In the genomic region with DNA sequence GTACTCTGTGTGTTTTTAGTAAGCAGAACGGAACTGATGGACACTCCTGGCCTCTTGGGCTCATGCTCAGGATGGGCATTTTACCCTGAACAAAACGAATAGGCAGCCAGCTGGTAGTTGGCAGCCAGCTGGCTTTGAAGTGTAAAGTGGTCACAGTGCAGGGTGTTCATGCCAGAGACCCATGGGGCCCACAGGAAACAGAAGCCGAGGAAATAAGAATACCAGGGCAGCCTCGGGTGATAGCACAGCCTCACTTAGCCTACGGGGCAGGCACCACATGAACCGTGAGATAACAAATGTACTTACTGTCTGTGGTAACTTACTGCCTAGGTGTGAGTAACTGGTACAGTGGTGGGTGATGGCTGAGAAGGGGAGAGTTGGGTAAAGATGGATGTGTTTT, we compare ENCODE assay signal across 29 mouse cellular contexts. TPM values are rescaled to one million over a fixed set of nuclear protein-coding genes. Genes with fewer than 3 reads are reported as not detected.
A peak's percentile ranks its signal among the peaks of the same experiment; 100 is the strongest.
DNase-seq lines count a peak whose midpoint lies in the region; ATAC-seq and TF ChIP-seq lines count a peak whose summit lies in the region.
"Had no signal": no experiment of that assay in that cellular context is flagged by ENCODE, and none has a peak within 500 bp of the region (broad histone marks: within the 10 kb centered on the region; RNA-seq: fewer than 3 reads in every experiment).

No protein-coding gene starts in this region.

- no peak overlapping the region for H3K9ac ChIP-seq in midbrain, postnatal 0 days (replicated peaks; ENCODE audit: low read length, poor library complexity, severe bottlenecking)
- H3K9ac ChIP-seq in midbrain, embryonic 15.5 days, result no peak overlapping the region
- H3K9ac ChIP-seq: embryonic facial prominence, embryonic 12.5 days; embryonic facial prominence, embryonic 15.5 days; forebrain, embryonic 12.5 days; forebrain, embryonic 15.5 days; heart, embryonic 12.5 days; heart, embryonic 15.5 days; hindbrain, embryonic 12.5 days; hindbrain, embryonic 15.5 days; intestine, embryonic 15.5 days had no signal

- no peaks in the 10 kb centered on the region for H3K9me3 ChIP-seq in heart, embryonic 10.5 days
- H3K9me3 ChIP-seq in midbrain, postnatal 0 days (ENCODE audit: low read length), result no peaks in the 10 kb centered on the region
- H3K9me3 ChIP-seq in midbrain, embryonic 15.5 days, result no peaks in the 10 kb centered on the region
- H3K9me3 ChIP-seq: embryonic facial prominence, embryonic 12.5 days; embryonic facial prominence, embryonic 15.5 days; forebrain, embryonic 12.5 days; forebrain, embryonic 15.5 days; heart, embryonic 12.5 days; heart, embryonic 15.5 days; hindbrain, embryonic 12.5 days; hindbrain, embryonic 15.5 days; intestine, embryonic 15.5 days had no signal

- no peak overlapping the region for H3K4me3 ChIP-seq in heart, embryonic 10.5 days
- no peak overlapping the region for H3K4me3 ChIP-seq in midbrain, postnatal 0 days (ENCODE audit: low read depth, low read length)
- H3K4me3 ChIP-seq in midbrain, embryonic 15.5 days, result no peak overlapping the region
- H3K4me3 ChIP-seq in olfactory bulb, adult 2 months (ENCODE audit: insufficient read depth, low read depth, low read length), result no peak overlapping the region
- H3K4me3 ChIP-seq: embryonic facial prominence, embryonic 12.5 days; embryonic facial prominence, embryonic 15.5 days; erythroblast, embryonic 14.5 days; forebrain, embryonic 12.5 days; forebrain, embryonic 15.5 days; heart, embryonic 12.5 days; heart, embryonic 15.5 days; hindbrain, embryonic 12.5 days; hindbrain, embryonic 15.5 days; intestine, embryonic 15.5 days had no signal

- H3K27me3 ChIP-seq in heart, embryonic 10.5 days (ENCODE audit: insufficient read depth, poor library complexity, severe bottlenecking), result no peaks in the 10 kb centered on the region
- H3K27me3 ChIP-seq in midbrain, postnatal 0 days (ENCODE audit: insufficient read depth, low read length), result no peaks in the 10 kb centered on the region
- H3K27me3 ChIP-seq in midbrain, embryonic 15.5 days (replicated peaks), result no peaks in the 10 kb centered on the region
- H3K27me3 ChIP-seq: embryonic facial prominence, embryonic 12.5 days; embryonic facial prominence, embryonic 15.5 days; forebrain, embryonic 12.5 days; forebrain, embryonic 15.5 days; heart, embryonic 12.5 days; heart, embryonic 15.5 days; hindbrain, embryonic 12.5 days; hindbrain, embryonic 15.5 days; intestine, embryonic 15.5 days had no signal

- no peak overlapping the region for H3K27ac ChIP-seq in heart, embryonic 10.5 days
- H3K27ac ChIP-seq in midbrain, postnatal 0 days (ENCODE audit: low read depth, low read length), result no peak overlapping the region
- no peak overlapping the region for H3K27ac ChIP-seq in midbrain, embryonic 15.5 days
- H3K27ac ChIP-seq in olfactory bulb, adult 2 months (ENCODE audit: insufficient read depth, low read depth, low read length), result peak overlapping the region; percentile 97
- H3K27ac ChIP-seq: embryonic facial prominence, embryonic 12.5 days; embryonic facial prominence, embryonic 15.5 days; forebrain, embryonic 12.5 days; forebrain, embryonic 15.5 days; heart, embryonic 15.5 days; hindbrain, embryonic 12.5 days; hindbrain, embryonic 15.5 days; intestine, embryonic 15.5 days had no signal

- WGBS in heart, embryonic 10.5 days, result 60% methylated on average over 6 of the region's 6 CpGs
- WGBS in midbrain, postnatal 0 days, result 55% methylated on average over 6 of the region's 6 CpGs
- 69% methylated on average over 6 of the region's 6 CpGs for WGBS in midbrain, embryonic 15.5 days
- WGBS in olfactory bulb, adult 2 months, result 33% methylated on average over 6 of the region's 6 CpGs

- H3K36me3 ChIP-seq in heart, embryonic 10.5 days, result no peaks in the 10 kb centered on the region
- no peaks in the 10 kb centered on the region for H3K36me3 ChIP-seq in midbrain, postnatal 0 days (ENCODE audit: insufficient read depth, low read length)
- H3K36me3 ChIP-seq in midbrain, embryonic 15.5 days (replicated peaks), result no peaks in the 10 kb centered on the region
- H3K36me3 ChIP-seq: embryonic facial prominence, embryonic 12.5 days; embryonic facial prominence, embryonic 15.5 days; forebrain, embryonic 12.5 days; forebrain, embryonic 15.5 days; heart, embryonic 12.5 days; heart, embryonic 15.5 days; hindbrain, embryonic 12.5 days; hindbrain, embryonic 15.5 days; intestine, embryonic 15.5 days had no signal

- no peak for ATAC-seq in midbrain, postnatal 0 days (ENCODE audit: low FRiP score)
- ATAC-seq in midbrain, embryonic 15.5 days (replicated peaks), result no peak
- peak; percentile 12 to 62; a peak in 1 of 4 replicates for ATAC-seq in hematopoietic stem cell, adult 5-6 weeks (replicated peaks in 1 of 2; ENCODE audit: insufficient read depth in 1 of 2, low FRiP score in 2 of 2, low TSS enrichment in 1 of 2, low read depth in 1 of 2, poor library complexity in 2 of 2, severe bottlenecking in 2 of 2)
- ATAC-seq: CD4-positive, CD25-positive, alpha-beta regulatory T cell, adult 4 months; forebrain, embryonic 15.5 days; intestine, embryonic 15.5 days had no signal

- TF ChIP-seq POLR2A in olfactory bulb, adult 2 months (IDR thresholded peaks at IDR 0.05; ENCODE audit: insufficient read depth, low read depth, low read length), result no peak

- peak; percentile 66 for DNase-seq in heart, adult 11 months
- no peak for DNase-seq in heart, embryonic 10.5 days (ENCODE audit: low spot score)
- peak; percentile 21 for DNase-seq in midbrain, postnatal 0 days (ENCODE audit: low spot score)
- DNase-seq in layer of hippocampus, postnatal 25 days (ENCODE audit: extremely low spot score in 1 of 2, low spot score in 1 of 2), result no peak
- no peak for DNase-seq in gastrocnemius, adult 18-20 months (ENCODE audit: low spot score)
- DNase-seq: adrenal gland, adult 2 months; adrenal gland, postnatal 14 days; cerebellum, adult 11-12 months; cerebellum, adult 9-10 months; gastrocnemius, postnatal 10 days; gastrocnemius, postnatal 36 days; heart, postnatal 10 days; heart, postnatal 36 days had no signal

- H3K4me1 ChIP-seq in heart, embryonic 10.5 days, result no peaks in the 10 kb centered on the region
- no peaks in the 10 kb centered on the region for H3K4me1 ChIP-seq in midbrain, postnatal 0 days (ENCODE audit: insufficient read depth, low read length)
- no peaks in the 10 kb centered on the region for H3K4me1 ChIP-seq in midbrain, embryonic 15.5 days
- H3K4me1 ChIP-seq in olfactory bulb, adult 2 months (ENCODE audit: control insufficient read depth, insufficient read depth, low read length), result peaks cover 22% of the 10 kb centered on the region
- H3K4me1 ChIP-seq: embryonic facial prominence, embryonic 12.5 days; forebrain, embryonic 15.5 days; heart, embryonic 12.5 days; heart, embryonic 15.5 days; hindbrain, embryonic 12.5 days; hindbrain, embryonic 15.5 days; intestine, embryonic 15.5 days had no signal

- H3K4me2 ChIP-seq in midbrain, postnatal 0 days (ENCODE audit: low read depth, low read length, poor library complexity, severe bottlenecking), result no peak overlapping the region
- no peak overlapping the region for H3K4me2 ChIP-seq in midbrain, embryonic 15.5 days
- H3K4me2 ChIP-seq: embryonic facial prominence, embryonic 12.5 days; embryonic facial prominence, embryonic 15.5 days; forebrain, embryonic 12.5 days; forebrain, embryonic 15.5 days; heart, embryonic 12.5 days; heart, embryonic 15.5 days; hindbrain, embryonic 12.5 days; hindbrain, embryonic 15.5 days; intestine, embryonic 15.5 days had no signal

- TF ChIP-seq CTCF in midbrain, postnatal 0 days (IDR thresholded peaks at IDR 0.05), result no peak
- no peak for TF ChIP-seq CTCF in olfactory bulb, adult 2 months (IDR thresholded peaks at IDR 0.05; ENCODE audit: insufficient read depth, low read depth, low read length)

RNA-seq across cellular contexts. Expression of a gene that starts 35.2 kb away (rescaled TPM):
- polyA plus RNA-seq in heart, embryonic 10.5 days (2016; fragmentation: Nextera tagmentation; extraction: Ambion mirVana), result 0.39 and 0.45 TPM in 2 replicates
- total RNA-seq in midbrain, postnatal 0 days (2014; rRNA removed), result 42.9 and 46.6 TPM in 2 replicates
- polyA plus RNA-seq in midbrain, postnatal 0 days (2015; fragmentation: Nextera tagmentation; extraction: Ambion mirVana), result 5.3 and 6.1 TPM in 2 replicates
- 5.8 and 6.0 TPM in 2 replicates for polyA plus RNA-seq in midbrain, embryonic 15.5 days (2015; fragmentation: Nextera tagmentation; extraction: Ambion mirVana)
- total RNA-seq in hematopoietic stem cell, adult 5-6 weeks (2017), result 1.3 and 1.6 TPM in 2 replicates
- 93.3 TPM in 1 of 2 replicates, not detected in the other for polyA plus RNA-seq in olfactory bulb, adult 2 months (2012; ENCODE audit: insufficient read depth, insufficient read length, low replicate concordance, missing spikeins)
- total RNA-seq in layer of hippocampus, postnatal 25 days (2021), result 100 to 1,000 TPM; 131 to 133 TPM
- total RNA-seq in gastrocnemius, adult 18-20 months (2021), result under 1 TPM; 0.18 to 0.26 TPM
- total RNA-seq: MEL had no signal
- polyA plus RNA-seq: C2C12; CD4-positive, CD25-positive, alpha-beta regulatory T cell, adult 4 months had no signal

RNA-seq across cellular contexts. Expression of a gene that starts 47.8 kb away (rescaled TPM):
- 82.7 and 88.8 TPM in 2 replicates for polyA plus RNA-seq in heart, embryonic 10.5 days (2016; fragmentation: Nextera tagmentation; extraction: Ambion mirVana)
- total RNA-seq in midbrain, postnatal 0 days (2014; rRNA removed), result 635 and 874 TPM in 2 replicates
- 837 and 845 TPM in 2 replicates for polyA plus RNA-seq in midbrain, postnatal 0 days (2015; fragmentation: Nextera tagmentation; extraction: Ambion mirVana)
- 583 and 656 TPM in 2 replicates for polyA plus RNA-seq in midbrain, embryonic 15.5 days (2015; fragmentation: Nextera tagmentation; extraction: Ambion mirVana)
- 2.6 TPM in 1 of 2 replicates, not detected in the other for total RNA-seq in hematopoietic stem cell, adult 5-6 weeks (2017)
- not detected in 2 replicates for polyA plus RNA-seq in olfactory bulb, adult 2 months (2012; ENCODE audit: insufficient read depth, insufficient read length, low replicate concordance, missing spikeins)
- total RNA-seq in layer of hippocampus, postnatal 25 days (2021), result 10 to 100 TPM; 62.5 to 74.8 TPM
- total RNA-seq in gastrocnemius, adult 18-20 months (2021), result not detected
- total RNA-seq: gastrocnemius, postnatal 36 days; MEL had no signal
- polyA plus RNA-seq: CD4-positive, CD25-positive, alpha-beta regulatory T cell, adult 4 months; erythroblast, embryonic 14.5 days had no signal

Comparison
In these comparisons a context has a peak if more than half of its experiments do, and no peak if none do; other contexts are left out.
1. DNase-seq: peak in heart, adult 11 months (single experiment) and midbrain, postnatal 0 days (single experiment); none in heart, embryonic 10.5 days (single experiment), layer of hippocampus, postnatal 25 days (0 of 2) and gastrocnemius, adult 18-20 months (single experiment).
2. ATAC-seq: peak in hematopoietic stem cell, adult 5-6 weeks (2 of 2); none in midbrain, postnatal 0 days (single experiment) and midbrain, embryonic 15.5 days (single experiment).
3. RNA of a gene that starts 35.2 kb away (total RNA-seq): 131 to 133 TPM in layer of hippocampus, postnatal 25 days and 42.9 to 46.6 TPM in midbrain, postnatal 0 days; 1.3 to 1.6 TPM in hematopoietic stem cell, adult 5-6 weeks and 0.18 to 0.26 TPM in gastrocnemius, adult 18-20 months; every median in the first group is over 10 times any median in the second.
4. RNA of a gene that starts 47.8 kb away (total RNA-seq): 635 to 874 TPM in midbrain, postnatal 0 days and 62.5 to 74.8 TPM in layer of hippocampus, postnatal 25 days; not detected in gastrocnemius, adult 18-20 months and 2.6 TPM in hematopoietic stem cell, adult 5-6 weeks; every median in the first group is over 10 times any median in the second.